Mouse (Mus musculus): ENCODE measurements around the gene 1110008P14Rik.

DNA sequence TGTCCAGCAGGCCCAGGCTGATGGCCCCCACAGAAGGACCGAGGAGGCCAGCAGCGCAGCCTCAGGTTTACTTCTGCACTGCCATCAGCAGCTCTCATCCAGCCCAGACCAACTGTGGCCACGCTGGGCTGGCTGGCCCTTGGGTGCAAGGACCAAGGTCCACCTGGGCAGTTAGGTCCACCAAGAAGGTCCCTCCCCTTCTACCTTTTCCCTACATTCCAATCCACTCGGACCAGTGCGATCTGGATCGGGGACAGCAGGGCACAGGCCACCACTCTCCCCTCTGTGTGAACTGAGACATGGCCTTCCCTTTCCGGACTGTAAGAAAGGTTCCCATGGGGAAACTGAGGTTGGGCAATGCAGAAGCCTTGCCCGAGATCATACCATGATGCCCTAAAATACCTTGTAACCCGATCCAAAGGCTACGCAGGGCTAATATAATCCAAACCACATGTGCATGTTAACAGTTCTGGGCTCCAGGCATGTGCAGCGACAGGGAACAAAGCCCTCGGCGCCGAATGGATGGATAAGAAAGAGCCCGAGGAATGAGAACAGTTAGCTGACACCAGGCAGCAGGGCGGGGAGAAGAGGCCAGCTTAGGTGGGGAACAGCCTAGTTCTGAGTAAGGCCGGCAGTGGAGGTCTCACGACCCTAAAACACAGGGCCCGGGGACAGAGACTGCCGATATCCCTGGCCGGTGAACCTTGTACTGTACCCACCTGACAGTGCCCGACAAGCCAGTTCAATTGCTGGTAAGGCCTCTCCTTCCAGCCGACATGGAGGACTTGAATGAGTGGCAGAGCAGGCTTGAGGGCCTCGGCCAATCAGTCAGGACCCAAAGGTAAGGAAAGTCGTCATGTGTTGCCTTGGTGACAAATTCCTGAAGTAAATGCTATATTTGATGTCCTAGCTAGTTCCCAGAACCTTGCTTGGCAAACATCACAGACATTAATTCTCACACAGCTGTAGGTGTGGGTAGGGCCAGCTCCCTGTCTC is 27.0 kb upstream of the 1110008P14Rik start:
- no peak for TF ChIP-seq CTCF (IDR thresholded peaks at IDR 0.05; ENCODE audit: control insufficient read depth, insufficient read depth, insufficient read length)
- TF ChIP-seq MAX (IDR thresholded peaks at IDR 0.05): no peak
- TF ChIP-seq MYOG (IDR thresholded peaks at IDR 0.05; ENCODE audit: control insufficient read depth, extremely low read depth, insufficient read length): no peak
- TF ChIP-seq USF1 (IDR thresholded peaks at IDR 0.05; ENCODE audit: low read depth): no peak
- TF ChIP-seq CEBPB (IDR thresholded peaks at IDR 0.05; ENCODE audit: low read depth): no peak
- TF ChIP-seq MYOD1 (IDR thresholded peaks at IDR 0.05; ENCODE audit: control insufficient read depth, insufficient read length, low read depth): no peak
